Mouse (Mus musculus) hematopoietic stem cell, adult 5-6 weeks (primary cell): ENCODE data around the gene Becn1. TPM values are rescaled to one million over a fixed set of nuclear protein-coding genes. Genes with fewer than 3 reads are reported as not detected.

Experiments used
- ATAC-seq, 2 experiments: fragments of 125-278 bp in 1 of 2; replicated peaks in 1 of 2; 2 replicates each; pipeline ENCODE4 v1.8.0; 2016 to 2017; ENCODE audit warnings: inconsistent platforms in 2 of 2, mild to moderate bottlenecking in 2 of 2, moderate number of reproducible peaks in 2 of 2, low read depth in 1 of 2, moderate TSS enrichment in 1 of 2; ENCODE audit not compliant: low FRiP score in 2 of 2, poor library complexity in 2 of 2, severe bottlenecking in 2 of 2, insufficient read depth in 1 of 2, low TSS enrichment in 1 of 2
- total RNA-seq: library from RNA; stranded (forward); fragments of 172-1452, 232-1000 nt; gene quantifications from 2 replicates; pipeline ENCODE4 v1.2.3, GENCODE M21; 2017

Gene Becn1
- total RNA-seq, 1 experiment from 2014 or later: 139 TPM

DNA sequence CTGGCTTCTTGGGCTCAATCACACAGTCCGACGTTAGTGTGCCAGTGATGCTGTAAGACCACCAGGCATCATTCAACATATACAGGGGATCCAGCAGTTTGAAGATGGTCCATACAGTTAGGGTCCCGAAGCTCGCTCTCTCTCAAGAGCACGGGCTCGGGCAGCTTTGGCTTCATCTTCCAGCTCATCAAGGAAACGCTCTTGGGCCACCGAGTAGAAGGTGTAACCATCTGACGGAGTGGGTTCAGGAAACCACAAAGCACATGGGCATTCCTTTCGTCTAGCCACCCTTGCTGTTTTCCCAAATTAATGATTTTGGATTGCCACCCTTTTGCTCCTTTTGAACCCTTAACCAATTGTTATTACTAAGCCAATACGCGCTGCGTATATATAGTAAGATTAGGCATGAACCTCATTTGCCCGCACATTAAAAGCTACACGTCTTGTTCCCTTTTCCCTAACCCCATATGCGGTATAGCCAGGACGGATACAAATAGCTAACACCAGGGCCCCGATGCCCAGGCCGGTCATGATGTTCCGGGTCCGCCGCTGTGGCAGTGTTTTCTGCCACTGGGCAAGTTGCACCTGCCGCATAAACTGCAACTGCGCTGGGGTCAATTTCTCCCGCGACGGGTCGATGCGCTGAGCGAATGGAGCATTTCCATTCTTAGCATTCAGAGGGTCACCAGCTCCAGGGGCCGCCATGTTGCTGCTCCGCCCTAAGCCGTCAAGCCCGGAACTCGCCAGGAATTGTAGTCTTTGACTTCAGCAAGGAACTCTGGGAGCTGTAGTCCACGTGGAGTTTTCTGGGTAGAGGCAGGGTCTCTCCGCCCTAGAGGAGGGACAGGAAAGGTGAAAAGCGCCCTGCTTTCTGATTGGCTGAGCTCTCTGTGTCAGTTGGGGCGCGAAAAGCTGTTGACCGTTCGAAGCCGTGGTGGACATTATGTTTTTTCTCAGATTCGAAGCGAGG, 23.6 kb downstream of the Becn1 start, which contains the start of the genes Cntd1 and Coa3:
Gene Cntd1 (plus strand): TSS at position 790 of the 970 bp plus-strand sequence.
Gene Coa3 (minus strand): TSS at position 892 of the 970 bp plus-strand sequence.
- peak; percentile 96 to 97 for ATAC-seq

GRCm38 (mm10) chr11:101277381-101278222, 24.5 kb downstream of the Becn1 start:
- ATAC-seq: no peak

DNA sequence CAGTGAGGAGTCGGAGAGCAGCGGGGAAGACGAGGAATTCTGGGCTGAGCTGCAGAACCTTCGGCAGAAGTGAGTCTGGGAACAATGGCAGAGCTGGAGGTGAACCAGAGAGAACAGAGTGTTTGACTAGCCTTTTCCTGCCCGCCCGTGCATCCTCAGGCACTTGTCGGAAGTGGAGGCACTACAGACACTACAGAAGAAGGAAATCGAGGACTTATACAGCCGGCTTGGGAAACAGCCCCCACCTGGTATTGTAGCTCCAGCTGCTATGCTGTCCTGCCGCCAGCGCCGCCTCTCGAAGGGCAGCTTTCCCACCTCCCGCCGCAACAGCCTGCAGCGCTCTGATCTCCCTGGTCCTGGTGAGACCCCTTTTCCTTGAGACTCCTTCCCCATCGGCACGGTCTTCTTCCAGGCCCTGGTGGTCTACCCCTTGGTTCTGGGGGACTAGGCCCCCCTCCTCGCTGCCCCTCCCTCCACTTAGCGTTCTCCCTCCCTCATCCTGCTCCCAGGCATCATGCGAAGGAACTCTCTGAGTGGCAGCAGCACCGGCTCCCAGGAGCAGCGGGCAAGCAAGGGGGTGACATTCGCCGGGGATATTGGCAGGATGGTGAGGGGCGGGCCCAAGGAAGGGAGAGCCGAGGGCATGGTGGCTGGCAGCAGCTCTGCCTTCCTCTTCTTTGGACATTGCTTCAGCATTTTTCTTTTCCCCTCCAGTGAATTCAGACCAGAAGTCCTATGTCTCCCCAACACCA, 25.6 kb downstream of the Becn1 start:
- no peak for ATAC-seq

- ATAC-seq: no peak
Observed at GRCm38 (mm10) chr11:101275309-101275708, 26.8 kb downstream of the Becn1 start.

DNA sequence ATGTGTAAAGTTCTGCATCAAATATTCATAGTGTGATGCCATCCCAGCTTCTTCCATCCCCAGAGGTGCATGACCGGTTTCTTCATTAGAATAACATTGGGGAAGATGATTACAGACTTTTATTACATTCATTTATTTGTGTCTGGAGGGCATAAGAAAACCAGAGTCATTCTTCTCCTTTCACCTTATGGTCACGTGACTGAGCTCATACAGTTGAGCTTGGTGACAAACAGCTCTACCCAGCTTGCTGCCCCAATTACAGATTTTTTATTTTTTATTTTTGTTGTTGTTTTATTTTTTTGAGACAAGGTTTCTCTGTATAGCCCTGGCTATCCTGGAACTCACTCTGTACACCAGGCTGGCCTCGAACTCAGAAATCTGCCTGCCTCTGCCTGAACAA, 29.6 kb downstream of the Becn1 start:
- no peak for ATAC-seq

DNA sequence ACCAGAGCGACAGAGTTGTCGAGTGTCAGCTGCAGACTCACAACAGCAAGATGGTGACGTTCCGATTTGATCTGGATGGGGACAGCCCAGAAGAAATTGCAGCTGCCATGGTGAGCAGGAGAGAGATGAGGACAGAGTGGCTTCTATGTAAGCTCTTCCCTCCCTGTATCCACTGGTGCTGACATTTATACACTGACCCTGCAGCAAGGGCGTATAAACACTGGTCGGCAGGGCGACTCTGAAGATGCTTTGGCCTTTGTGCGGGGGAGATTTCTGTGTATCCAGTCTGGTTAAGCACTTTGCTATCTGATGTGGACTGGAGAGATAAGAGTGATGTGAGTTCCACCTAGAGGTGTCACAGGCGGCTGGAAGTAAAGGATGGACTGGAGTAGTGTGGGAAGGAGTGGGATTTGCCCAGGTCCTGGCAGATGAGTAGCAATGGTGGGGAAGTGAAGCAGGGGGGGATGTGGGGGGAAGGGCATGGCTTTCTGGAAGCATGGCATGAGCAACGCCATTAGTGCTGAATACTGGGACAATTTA, 32.4 kb downstream of the Becn1 start:
- no peak for ATAC-seq

GRCm38 (mm10) chr11:101265906-101266305, 36.2 kb downstream of the Becn1 start:
- no peak for ATAC-seq

GRCm38 (mm10) chr11:101264954-101265471, 37.1 kb downstream of the Becn1 start:
- ATAC-seq: no peak

DNA sequence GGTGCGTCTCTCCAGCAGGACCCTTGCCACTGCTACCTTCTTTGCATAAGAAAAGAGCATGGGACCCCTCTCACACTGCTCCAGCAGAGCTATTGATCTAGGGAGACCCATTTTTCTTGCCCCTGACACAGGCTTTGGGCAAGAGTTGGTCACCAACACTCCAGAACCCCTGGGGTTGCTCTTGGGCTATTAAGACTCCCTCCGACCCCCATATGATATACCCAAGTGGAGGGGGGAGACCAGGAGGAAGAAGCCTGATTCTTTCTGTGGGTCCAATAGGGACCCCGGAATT, 38.2 kb downstream of the Becn1 start:
- ATAC-seq: no peak

DNA sequence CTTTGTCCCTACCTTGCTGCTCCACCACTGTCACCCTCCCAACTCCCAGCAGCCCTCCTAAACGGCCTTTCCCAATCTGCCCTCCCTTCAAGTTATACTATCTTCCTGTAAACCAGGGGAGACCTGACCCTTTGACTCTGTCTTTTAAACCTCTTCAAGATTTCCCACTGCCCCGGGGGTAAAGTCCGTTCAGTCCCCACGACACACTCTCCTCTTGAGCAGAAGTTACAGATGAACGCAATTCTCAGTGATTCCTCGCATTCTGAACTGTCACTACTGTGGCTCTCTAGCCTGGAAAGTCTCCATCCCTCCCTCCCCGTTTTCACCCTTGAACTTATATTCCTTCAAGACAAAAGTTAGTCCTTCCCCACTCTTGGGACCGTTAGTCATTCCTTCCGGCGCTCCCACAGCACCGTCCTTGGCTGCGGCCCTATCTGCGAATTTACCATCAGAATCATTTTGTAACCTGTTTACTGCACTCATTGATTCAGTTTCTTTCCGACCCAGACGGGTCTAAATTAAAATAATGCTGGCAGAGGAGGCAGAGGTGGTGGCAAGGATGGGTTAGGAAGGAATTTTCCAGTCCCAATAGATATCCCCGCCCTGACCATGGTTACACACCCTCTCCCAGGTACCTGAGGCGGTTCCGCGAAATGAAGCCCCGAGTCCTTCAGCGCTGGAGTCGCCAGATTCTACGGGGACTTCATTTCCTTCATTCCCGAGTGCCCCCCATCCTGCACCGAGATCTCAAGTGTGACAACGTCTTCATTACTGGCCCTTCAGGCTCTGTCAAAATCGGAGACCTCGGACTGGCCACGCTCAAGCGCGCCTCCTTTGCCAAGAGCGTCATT, 38.7 kb downstream of the Becn1 start:
- no peak for ATAC-seq

- no peak for ATAC-seq
Observed at GRCm38 (mm10) chr11:101262272-101262967, 39.7 kb downstream of the Becn1 start.

- 0 out of 4 replicates have a peak, but pooled peaks of 1 of the 2 experiments have one; percentile 5 for ATAC-seq
Observed at GRCm38 (mm10) chr11:101260826-101261380, 41.2 kb downstream of the Becn1 start.

DNA sequence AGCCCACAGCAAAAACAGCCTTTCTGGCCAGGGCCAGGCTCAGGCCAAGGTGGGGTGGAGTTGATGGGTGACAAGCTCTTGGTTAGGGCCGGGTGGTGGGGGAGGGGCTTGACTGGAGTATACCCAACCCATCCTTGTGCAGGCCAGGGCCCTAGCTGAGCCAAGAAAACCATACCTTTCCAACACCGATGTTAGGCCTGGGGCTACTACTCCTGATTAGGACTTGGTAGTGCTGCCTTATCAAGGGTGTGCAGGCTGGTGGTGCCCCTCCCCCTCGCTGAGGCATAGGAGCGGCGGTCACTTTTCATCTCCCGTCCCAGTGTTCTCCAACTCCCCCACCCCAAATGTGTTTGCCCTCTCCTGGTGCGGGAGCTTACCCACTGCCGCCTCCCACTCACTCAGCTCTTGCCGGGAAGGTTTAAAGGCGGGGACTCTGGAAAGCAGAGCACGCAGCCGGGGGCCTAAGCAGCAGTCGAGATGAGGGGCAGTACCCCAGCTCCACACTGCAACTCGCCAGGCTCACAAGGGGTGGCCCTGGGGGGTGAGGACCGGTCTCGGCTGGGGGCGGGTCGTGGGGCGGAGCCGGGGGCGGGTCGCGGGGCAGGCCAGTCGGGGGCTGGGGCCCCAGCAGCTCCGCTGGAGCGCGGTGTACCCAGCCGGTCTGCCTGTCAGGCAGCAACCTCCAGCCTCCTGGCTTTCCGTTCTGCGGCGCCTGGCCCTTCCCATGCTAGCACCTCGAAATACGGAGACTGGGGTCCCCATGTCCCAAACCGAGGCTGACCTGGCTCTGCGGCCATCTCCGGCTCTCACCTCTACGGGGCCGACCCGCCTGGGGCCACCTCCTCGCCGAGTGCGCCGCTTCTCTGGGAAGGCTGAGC, 41.9 kb downstream of the Becn1 start, which contains the start of gene Wnk4:
Gene Wnk4 (plus strand): TSS at position 620 of the 878 bp plus-strand sequence.
- peak in 1 of 2 experiments; percentile 23; a peak in 3 of 4 replicates for ATAC-seq

DNA sequence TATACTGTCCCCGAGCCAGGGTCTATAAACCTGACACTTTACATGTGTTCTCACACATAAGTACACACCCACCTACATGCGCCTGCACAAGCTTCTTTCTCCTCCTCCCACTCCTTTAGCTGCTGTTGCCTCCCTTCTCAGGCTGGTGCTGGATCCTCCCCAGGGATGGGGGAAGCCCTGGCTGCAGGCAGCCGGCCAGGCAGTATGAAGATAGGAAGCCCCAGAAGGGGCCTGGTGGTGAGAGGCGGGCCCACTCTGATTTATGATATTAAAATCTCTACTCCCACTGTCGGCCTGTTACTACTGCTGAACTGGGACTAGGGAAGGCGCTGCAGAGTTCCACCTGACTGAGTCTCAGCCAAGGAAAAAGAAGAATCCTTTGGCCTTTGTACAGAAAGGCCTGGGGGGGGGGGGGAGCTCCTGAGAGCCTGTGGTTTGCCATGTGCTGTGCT, 42.8 kb downstream of the Becn1 start:
- no peak for ATAC-seq
